Mouse (Mus musculus): Measurements from ENCODE around the gene Hist1h4k.
A peak's percentile ranks its signal among the peaks of the same experiment; 100 is the strongest.
"Not testable (repeated sequence)": the region's sequence is repeated elsewhere in the genome, so short reads cannot be mapped to it uniquely, and the experiment has no call there.

Gene Hist1h4k

DNA sequence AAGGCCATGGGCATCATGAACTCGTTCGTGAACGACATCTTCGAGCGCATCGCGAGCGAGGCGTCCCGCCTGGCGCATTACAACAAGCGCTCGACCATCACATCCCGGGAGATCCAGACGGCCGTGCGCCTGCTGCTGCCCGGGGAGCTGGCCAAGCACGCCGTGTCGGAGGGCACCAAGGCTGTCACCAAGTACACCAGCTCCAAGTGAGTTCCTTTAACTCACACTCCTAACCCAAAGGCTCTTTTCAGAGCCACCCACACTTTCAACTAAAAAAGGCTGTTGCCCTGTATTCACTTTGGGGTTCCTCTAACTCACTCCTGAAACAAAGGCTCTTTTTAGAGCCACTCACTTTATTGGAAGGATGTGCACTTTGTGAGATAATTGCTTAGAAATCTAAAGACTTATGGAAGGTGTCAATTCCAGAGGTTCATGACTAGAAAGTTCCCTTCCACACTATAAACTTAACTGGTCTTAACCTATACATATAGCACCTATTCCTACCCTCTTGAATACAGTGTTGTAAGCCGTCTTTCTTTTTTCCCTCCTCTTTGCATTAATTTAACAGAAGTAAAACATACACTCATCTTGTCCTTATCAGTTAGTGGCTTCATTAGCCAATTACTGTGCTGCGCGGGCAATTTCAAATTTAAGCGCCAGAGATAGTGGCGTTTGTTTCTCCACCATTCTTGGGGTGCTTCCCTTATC lies 4.1 kb upstream of the Hist1h4k start:
- peak; percentile 36 to 52 for DNase-seq

DNA sequence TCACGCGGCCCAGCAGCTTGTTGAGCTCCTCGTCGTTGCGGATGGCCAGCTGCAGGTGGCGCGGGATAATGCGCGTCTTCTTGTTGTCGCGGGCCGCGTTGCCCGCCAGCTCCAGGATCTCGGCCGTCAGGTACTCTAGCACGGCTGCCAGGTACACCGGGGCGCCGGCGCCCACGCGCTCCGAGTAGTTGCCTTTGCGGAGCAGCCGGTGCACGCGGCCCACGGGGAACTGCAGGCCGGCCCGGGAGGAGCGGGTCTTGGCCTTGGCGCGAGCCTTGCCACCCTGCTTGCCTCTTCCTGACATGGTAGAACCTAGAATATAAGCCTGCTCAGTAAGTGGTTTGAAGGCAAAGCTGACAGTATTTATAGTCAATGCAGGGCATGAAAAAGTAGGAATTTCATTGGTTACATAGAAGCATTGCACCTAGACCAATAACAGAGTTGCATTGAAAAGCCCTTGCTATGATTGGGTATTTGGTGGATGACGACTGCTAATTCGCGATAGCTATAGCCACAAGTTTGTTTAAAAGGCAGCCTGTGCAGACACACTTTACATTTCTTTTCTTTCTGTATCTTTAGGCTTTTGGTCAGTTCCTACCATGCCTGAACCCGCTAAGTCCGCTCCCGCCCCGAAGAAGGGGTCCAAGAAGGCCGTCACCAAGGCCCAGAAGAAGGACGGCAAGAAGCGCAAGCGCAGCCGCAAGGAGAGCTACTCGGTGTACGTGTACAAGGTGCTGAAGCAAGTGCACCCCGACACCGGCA lies 3.4 kb upstream of the Hist1h4k start, which contains the start of the genes Hist1h2ak and Hist1h2bn:
TSS of gene Hist1h2ak (minus strand) at position 304 of the 762 bp plus-strand sequence.
TSS of gene Hist1h2bn (plus strand) at position 600 of the 762 bp plus-strand sequence.
- DNase-seq, result peak; percentile 45 to 73

DNA sequence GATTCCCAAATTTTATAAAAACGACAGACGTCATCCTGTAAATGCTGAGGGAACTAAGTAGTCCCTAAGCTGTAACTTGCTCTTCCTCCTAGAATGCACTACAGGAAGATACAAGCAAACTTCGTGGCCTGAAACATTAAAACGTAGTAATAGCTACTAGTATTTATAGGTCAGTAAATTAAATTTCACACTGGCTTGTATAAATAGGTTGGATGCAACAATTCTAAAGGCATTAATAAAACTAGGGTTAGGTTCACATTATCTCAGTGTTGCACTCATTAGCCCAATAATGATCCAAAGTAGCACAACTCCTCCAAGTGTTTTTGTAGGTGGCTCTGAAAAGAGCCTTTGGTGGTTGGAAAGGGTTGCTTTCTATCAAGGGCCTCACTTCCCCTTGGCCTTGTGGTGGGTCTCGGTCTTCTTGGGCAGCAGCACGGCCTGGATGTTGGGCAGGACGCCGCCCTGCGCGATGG lies 2.8 kb upstream of the Hist1h4k start:
- DNase-seq, result no peak

DNA sequence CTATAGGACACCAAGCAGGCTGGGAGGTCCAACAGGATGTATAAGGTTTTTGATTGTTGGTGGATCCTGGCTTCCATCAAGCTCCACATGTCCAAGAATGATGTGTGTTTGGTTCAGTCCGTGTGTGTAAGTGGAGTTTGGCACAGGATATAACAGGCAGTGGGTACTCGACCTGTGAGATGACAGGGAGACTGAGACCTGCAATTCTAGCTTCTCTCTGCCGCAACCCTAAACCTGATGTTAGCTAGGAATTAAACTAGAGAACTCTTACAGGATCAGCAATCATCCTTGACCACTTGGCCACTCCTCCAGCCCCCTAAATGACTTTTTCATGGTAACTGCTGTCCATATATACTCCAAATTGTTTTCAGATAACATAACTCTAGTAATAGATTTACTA lies 2.1 kb upstream of the Hist1h4k start:
- DNase-seq, result no peak

DNA sequence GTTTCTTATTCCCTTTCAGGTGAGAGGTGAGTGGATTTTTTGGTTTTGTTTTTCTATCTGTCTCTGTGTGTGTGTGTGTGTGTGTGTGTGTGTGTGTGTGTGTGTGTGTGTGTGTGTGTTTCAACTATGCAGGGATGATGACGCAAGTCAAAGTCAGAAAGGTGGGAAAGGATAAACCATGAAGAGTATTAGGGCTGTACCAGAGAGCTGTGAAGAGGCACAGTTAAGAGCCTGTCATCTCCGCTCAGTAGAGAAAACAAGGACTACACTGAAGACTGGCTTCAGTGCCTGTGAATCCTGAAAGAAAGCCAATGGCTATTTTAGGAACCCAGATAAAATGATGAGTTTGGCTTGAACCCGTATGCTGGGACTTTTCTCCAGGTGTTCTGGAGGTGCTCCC lies 1.5 kb upstream of the Hist1h4k start:
- DNase-seq, result no peak

DNA sequence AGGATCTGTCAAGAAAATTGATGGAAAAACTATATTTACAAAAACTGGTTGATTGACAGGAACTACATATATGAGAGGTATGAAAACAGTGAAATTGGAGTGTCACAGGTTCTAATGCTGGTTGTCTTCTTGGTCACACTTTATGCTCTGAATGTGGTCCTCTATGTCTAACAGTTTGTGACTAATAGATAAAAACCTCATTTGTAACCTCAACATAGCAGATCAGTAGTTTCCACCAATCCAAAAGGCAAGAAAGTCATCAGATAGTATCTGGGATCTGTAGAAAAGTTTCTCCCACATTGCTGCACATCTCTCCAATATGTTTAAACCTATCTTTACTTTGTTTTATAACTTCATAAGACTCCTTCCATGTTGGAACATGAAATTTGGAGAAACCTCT lies 1.1 kb upstream of the Hist1h4k start:
- no peak for DNase-seq

DNA sequence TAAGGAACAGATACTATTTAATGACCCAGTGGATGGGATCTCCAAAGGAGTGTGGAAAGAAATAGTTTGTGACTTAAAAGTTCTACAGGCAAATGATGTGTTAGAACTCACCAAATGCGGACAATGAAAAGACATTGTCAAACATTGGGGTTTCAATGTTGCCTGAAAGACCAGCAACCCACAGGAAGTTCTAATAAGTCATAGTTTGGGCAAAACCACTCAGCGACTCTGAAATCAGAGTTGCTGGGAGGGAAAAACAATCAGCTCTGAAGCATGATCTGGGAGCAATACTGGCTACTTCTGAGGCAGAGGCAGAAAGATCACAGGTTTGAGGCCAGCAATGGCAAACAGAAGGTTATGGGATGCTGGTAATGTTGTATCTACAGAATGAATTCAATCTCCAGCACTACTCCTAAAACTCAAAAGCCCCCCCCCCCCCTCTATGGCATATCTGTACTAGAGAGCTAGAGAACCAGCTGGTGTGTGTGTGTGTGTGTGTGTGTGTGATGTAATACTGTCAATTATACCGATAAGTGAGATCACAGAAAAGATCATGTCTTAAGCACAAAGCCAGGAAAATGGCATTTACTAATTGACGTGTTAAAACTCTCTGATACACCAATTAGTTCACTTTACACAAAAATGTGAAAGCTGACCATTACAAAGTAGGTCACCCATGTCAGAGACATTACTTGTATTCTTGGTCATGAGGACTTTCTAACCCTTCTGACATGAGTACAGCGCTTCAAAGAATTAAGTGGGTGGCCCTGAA lies 732 bp downstream of the Hist1h4k start:
- no peak for DNase-seq

DNA sequence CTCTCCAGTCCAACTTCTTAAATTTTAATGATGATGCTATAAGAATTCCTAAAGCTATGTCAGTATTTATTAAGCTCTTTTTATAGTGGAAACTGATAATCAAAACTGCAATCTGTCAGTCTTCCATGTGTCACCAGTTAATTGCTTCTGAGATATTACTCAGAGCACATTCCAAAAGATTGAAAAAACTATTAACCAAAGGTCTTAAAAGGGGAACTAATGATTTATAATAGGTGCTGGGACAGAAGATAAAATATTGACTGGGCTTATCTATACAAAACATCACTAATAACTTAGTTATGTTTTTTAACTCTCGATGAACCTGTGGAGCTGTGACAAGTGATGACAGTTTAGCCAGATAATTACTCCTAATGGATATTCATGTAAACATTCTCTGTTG lies 5.3 kb downstream of the Hist1h4k start:
- no peak for DNase-seq

DNA sequence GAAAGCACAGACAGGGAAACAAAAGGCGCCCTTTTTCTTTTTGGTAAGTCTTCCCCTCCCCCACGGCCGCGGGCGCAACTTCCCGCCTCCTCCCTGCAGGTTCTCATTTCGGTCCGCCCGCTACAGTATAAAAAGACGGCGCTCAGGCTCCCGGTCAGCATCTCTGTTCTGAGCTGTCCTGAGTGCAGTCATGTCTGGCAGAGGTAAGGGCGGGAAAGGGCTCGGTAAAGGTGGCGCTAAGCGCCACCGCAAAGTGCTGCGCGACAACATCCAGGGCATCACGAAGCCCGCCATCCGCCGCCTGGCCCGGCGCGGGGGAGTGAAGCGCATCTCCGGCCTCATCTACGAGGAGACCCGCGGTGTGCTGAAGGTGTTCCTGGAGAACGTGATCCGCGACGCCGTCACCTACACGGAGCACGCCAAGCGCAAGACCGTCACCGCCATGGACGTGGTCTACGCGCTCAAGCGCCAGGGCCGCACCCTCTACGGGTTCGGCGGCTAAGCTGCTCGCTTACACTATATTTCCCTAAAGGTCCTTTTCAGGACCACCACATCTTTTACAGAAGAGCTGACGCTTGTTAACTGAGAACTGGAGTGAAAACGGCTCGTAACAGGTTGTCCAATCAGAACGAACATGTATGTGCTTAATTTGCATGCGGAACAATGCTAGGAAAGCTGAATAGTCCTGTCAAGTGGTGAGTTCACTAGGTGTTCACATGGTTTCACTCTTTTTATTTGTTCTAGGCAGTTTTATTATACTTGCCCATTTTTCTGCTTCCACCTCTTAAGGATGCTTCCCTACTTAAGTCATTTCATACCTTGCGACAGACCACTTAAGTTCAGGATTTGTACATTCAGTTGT lies 15.2 kb downstream of the Hist1h4k start, which contains the start of gene Hist1h4j:
TSS of gene Hist1h4j (plus strand) at position 159 of the 862 bp plus-strand sequence.
- DNase-seq, result peak; percentile 84 to 87

DNA sequence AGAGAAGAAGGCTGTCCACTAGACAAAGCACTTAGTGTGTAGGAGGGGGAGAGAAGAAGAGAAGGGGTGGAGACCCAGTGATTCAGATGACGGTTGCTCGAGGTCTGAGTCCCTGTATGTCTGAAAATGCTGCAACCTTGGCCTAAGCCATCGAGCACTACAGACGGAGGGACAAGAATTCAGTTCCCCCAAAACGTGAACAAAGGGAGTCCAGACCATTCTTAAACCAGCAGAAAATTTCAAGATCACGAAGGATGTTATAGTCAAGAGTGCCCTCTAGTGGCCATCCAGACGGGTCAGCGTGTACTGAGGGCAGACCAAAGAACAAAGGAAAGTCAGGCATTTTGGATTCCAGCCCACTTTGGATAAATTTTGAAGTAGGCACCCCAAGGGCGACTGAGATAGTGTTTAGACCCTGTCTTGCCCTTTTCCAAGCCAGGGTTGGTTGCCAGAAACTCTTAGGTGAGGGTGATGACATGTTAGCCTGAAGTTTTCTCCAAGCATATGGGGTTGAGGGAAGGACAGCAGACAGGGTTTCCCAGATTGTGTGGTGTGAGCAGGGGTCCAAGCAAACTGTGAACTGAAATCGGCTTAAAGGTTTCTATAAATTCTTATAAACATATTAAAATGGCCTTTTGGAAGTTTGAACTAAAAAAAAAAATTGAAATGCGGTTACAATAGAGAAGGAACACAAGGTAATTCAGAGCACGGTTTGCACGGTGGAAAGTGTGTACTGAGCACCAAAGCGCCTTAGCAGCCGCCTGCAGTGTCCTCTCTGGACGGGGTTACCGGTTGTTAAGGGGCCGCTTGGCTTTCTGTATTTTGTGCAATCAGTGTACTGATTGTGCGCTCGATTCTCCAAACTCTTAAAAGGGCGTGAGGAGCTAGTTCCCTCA lies 16.0 kb downstream of the Hist1h4k start:
- DNase-seq, result peak; percentile 87 to 89

DNA sequence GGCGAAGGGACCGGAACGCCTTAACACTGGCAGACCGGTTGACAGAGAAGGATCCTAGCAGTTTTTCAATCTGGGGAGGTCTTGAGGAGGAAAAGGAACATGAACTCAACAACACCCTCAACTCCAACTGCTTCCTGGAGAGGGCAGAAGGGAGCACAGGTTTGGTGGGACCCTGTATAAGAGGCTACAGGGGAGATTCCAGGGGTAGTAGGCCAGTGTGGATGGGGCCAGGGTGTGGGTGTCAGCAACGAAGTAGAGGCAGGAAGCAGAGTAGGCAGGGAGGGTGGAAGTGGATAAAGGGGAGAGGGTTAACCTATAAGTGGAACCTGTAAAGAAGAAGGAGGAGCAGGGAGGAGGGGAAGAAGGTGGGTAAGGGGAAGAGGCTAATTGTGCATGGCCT lies 16.8 kb downstream of the Hist1h4k start:
- peak in 1 of 2 experiments; percentile 15 for DNase-seq

DNA sequence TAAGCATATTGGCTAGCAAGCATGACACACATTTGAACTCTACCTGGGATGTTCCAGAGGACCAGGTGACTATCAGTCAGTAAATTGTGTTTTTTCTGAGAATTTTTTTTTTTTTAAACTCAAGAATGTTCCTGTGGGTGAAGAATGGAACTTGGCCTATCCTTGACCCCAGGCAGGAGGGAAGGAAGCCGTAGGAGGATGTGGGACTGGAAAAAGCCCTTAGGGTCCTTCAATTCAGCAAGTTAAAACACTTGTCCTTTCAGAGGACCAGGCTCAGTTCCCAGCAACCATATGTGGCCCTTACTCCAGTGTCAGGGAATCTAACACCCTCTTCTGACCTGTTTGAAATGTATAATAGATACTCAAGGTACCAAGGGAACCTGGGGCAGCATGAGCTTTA lies 20.8 kb downstream of the Hist1h4k start:
- no peak for DNase-seq

DNA sequence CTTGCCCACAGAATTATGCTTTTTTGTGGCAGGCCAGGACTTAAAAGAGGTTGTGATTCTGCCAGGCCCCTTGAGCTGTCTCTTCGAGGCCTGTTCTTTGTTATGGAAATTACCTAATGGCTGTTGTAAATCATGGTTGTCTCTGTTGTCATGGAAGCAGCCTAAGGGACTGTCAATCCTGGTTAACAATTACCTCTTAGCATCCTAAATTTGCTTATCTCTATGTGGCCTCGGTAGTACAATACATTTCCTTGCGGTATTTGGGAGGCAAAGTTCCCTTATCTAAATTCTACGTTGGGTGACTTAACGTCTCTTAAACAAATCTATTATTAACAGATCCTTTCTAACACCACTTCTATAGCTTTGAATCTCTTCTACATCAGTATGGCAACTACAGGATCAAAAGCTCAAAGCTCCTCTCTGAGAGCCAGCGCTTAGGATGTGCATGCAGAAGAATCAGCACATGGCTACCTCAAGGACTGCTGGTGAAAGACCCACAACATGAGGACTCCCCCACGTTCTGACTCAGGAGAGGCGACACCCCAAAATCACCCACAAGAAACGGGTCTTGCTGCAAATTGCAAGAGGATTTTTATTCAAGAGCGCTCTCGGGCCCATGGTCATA lies 22.2 kb downstream of the Hist1h4k start:
- no peak for DNase-seq

DNA sequence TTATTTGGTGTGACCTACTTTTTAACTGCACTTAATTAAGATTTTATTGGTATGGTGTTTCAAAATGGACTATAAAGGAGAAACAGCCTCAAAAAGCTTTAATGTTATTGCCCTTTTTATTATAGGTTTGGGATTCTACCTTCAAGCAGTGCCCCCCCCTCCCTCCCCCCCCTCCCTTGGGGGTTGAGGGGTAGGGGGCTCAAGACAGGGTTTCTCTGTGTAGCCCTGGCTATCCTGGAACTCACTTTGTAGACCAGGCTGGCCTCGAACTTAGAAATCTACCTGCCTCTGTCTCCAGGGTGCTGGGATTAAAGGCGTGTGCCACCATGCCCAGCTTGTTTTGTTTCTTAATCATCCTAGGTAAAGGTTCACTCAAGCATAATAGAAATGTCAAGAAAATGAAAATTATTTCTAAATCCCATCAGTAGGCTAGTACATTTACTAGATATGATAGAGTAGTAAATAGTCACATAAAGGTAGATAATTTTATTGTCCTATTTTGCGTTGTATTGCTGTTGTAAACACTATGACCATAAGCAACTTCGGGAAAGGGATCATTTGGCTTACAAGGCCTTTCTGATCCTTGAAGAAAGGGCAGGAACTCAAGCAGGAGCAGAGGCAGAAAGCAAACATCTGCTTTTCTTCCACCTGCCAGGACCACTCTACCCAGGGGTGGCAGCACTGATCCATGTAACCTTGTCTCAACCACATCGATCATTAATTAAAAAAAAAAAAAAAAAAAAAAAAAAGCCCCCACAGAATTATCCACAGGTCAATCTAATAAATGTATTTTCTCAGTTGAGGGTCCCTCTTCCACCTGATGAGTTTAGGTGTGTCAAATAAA lies 27.1 kb downstream of the Hist1h4k start:
- DNase-seq, result no peak

DNA sequence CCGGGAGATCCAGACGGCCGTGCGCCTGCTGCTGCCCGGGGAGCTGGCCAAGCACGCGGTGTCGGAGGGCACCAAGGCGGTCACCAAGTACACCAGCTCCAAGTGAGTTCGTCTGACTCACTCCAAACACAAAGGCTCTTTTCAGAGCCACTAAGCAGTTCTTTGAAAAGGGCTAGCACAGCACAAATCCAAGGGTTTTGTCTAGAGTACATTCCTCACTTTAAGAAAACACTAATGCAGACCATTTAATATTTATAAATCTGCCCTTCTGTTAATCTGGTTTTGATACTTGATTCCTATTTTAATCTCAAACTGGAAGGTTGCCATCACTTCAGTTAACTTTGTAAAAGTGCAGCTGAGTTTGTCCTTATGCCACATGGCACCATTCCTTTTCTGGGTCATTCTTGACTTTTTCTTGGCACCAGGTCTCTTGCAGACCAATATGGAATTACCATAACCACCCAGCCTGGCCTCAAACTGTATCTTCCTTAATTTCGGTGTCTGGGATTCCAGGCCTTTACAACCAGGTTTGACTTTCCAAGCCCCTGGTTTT lies 27.9 kb downstream of the Hist1h4k start:
- DNase-seq, result peak in 1 of 2 experiments; percentile 20

DNA sequence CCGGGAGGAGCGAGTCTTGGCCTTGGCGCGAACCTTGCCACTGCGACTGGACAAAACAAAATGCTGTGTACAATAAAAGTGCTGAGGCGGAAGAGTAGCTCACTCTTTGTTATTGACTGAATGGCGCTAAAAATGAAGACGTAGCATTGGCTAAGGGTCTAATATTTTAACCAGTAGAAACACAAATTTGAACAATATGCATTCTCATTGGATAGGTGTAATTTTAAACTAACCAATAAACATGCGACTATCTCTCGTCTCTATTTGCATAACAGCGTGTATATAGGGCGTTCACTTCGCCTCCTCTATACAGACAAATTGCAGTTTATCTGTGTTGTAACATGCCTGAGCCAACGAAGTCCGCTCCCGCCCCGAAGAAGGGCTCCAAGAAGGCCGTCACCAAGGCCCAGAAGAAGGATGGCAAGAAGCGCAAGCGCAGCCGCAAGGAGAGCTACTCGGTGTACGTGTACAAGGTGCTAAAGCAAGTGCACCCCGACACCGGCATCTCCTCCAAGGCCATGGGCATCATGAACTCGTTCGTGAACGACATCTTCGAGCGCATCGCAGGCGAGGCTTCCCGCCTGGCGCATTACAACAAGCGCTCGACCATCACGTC lies 28.4 kb downstream of the Hist1h4k start, which contains the start of gene Hist1h2bm:
TSS of gene Hist1h2bm (plus strand) at position 288 of the 616 bp plus-strand sequence.
- peak; percentile 52 to 75 for DNase-seq

DNA sequence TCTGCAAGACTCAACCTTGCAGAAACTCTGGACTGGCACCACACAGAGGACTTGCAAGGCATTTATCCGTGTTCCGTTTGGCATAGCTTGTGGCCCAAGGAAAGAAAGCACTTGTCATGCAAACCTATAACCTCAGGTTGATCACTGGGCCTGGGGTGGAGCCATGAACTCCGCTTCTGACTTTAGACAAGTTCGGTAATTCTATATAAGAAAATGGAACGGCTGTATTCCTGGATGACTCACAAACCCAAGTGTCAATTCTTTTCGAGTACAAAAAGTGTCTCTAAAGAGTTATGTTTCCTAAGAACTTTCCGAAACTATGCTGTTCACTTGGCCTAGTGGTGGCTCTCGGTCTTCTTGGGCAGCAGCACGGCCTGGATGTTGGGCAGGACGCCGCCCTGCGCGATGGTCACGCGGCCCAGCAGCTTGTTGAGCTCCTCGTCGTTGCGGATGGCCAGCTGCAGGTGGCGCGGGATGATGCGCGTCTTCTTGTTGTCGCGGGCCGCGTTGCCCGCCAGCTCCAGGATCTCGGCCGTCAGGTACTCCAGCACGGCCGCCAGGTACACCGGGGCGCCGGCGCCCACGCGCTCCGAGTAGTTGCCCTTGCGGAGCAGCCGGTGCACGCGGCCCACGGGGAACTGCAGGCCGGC lies 29.1 kb downstream of the Hist1h4k start:
- not testable (repeated sequence) for DNase-seq
